Mouse (Mus musculus) MEL (cell line): ENCODE results near the gene Smarca2. TPM values are rescaled to one million over a fixed set of nuclear protein-coding genes. Genes with fewer than 3 reads are reported as not detected.

Experiments used
- DNase-seq: peaks from one replicate; pipeline ENCODE4 v3.0.0; 2011; ENCODE audit warnings: low read depth, low spot score
- H3K27ac ChIP-seq: 2 replicates; pipeline ENCODE4 v1.5.1; 2012; ENCODE audit warnings: low read depth, mild to moderate bottlenecking, control low read depth, low read length, moderate library complexity; ENCODE audit not compliant: control insufficient read depth
- H3K27me3 ChIP-seq, 2 experiments: fragments of 150-350 bp in 1 of 2; sonication (generic) in 1 of 2; 2 replicates each; pipeline ENCODE4 v1.6.1; 2012; ENCODE audit warnings: low read length in 2 of 2, mild to moderate bottlenecking in 2 of 2, improper control_type of control experiment in 1 of 2, moderate library complexity in 1 of 2; ENCODE audit not compliant: insufficient read depth in 2 of 2, control insufficient read depth in 1 of 2
- H3K36me3 ChIP-seq, 2 experiments: 2 replicates each; pipeline ENCODE4 v1.6.1; 2012 to 2014; ENCODE audit warnings: low read length in 2 of 2, improper control_type of control experiment in 1 of 2, inconsistent platforms in 1 of 2, mild to moderate bottlenecking in 1 of 2; ENCODE audit not compliant: insufficient read depth in 2 of 2, control insufficient read depth in 1 of 2
- H3K4me1 ChIP-seq, 2 experiments: fragments of 150-350 bp in 1 of 2; sonication (generic) in 1 of 2; 2 replicates each; pipeline ENCODE4 v1.6.1; 2012; ENCODE audit warnings: low read length in 2 of 2, improper control_type of control experiment in 1 of 2, mild to moderate bottlenecking in 1 of 2; ENCODE audit not compliant: insufficient read depth in 2 of 2, control insufficient read depth in 1 of 2
- H3K4me3 ChIP-seq, 2 experiments: fragments of 150-350 bp in 1 of 2; sonication (generic) in 1 of 2; 2 replicates each; pipeline ENCODE4 v1.5.1; 2012; ENCODE audit warnings: low read depth in 2 of 2, low read length in 2 of 2, mild to moderate bottlenecking in 2 of 2, moderate library complexity in 2 of 2, control low read depth in 1 of 2, improper control_type of control experiment in 1 of 2; ENCODE audit not compliant: control insufficient read depth in 1 of 2, insufficient read depth in 1 of 2
- H3K79me2 ChIP-seq: 2 replicates; pipeline ENCODE4 v1.6.1; 2012; ENCODE audit warnings: mild to moderate bottlenecking, low read length, moderate library complexity; ENCODE audit not compliant: control insufficient read depth, poor library complexity, insufficient read depth
- H3K9ac ChIP-seq: 2 replicates; pipeline ENCODE4 v1.6.1; 2012; ENCODE audit warnings: low read depth, mild to moderate bottlenecking, control low read depth, low read length, moderate library complexity; ENCODE audit not compliant: control insufficient read depth, poor library complexity, severe bottlenecking
- H3K9me3 ChIP-seq: fragments of 150-350 bp; sonication (generic); replicated peaks from 2 replicates; pipeline ENCODE4 v1.6.1; 2012; ENCODE audit warnings: mild to moderate bottlenecking, low read length, improper control_type of control experiment, moderate library complexity; ENCODE audit not compliant: insufficient read depth
- BHLHE40 ChIP-seq: IDR thresholded peaks from 2 replicates; pipeline ENCODE4 v1.6.1; 2012; ENCODE audit warnings: low read depth, mild to moderate bottlenecking, inconsistent platforms, low read length, improper control_type of control experiment, borderline replicate concordance
- CHD2 ChIP-seq: IDR thresholded peaks from 2 replicates; pipeline ENCODE4 v1.6.1; 2011; ENCODE audit warnings: low read length, improper control_type of control experiment
- CTCF ChIP-seq, 3 experiments: IDR thresholded peaks in 2 of 3; conservative IDR thresholded peaks in 1 of 3; 2 replicates each; pipeline ENCODE4 v1.5.1; 2011 to 2012; ENCODE audit warnings: low read length in 3 of 3, low read depth in 2 of 3, mild to moderate bottlenecking in 2 of 3, improper control_type of control experiment in 1 of 3, inconsistent platforms in 1 of 3, mixed read lengths in 1 of 3, moderate library complexity in 1 of 3; ENCODE audit not compliant: control insufficient read depth in 1 of 3, insufficient read depth in 1 of 3, poor library complexity in 1 of 3, severe bottlenecking in 1 of 3
- E2F4 ChIP-seq: IDR thresholded peaks from 2 replicates; pipeline ENCODE4 v1.6.1; 2011; ENCODE audit warnings: low read depth, low read length, improper control_type of control experiment, borderline replicate concordance
- EP300 ChIP-seq, 2 experiments: IDR thresholded peaks; 2 replicates each; pipeline ENCODE4 v1.6.1; 2011; ENCODE audit warnings: improper control_type of control experiment in 2 of 2, low read length in 2 of 2, low read depth in 1 of 2, mild to moderate bottlenecking in 1 of 2
- ETS1 ChIP-seq: IDR thresholded peaks from 2 replicates; pipeline ENCODE4 v1.6.1; 2012; ENCODE audit warnings: low read depth, mild to moderate bottlenecking, inconsistent platforms, low read length, improper control_type of control experiment, moderate library complexity
- GABPA ChIP-seq: IDR thresholded peaks from 2 replicates; pipeline ENCODE4 v1.6.1; 2012; ENCODE audit warnings: low read depth, mild to moderate bottlenecking, inconsistent platforms, low read length, improper control_type of control experiment, moderate library complexity
- GATA1 ChIP-seq: IDR thresholded peaks from 2 replicates; pipeline ENCODE4 v1.6.1; 2011; ENCODE audit warnings: low read depth, low read length, improper control_type of control experiment
- HCFC1 ChIP-seq: IDR thresholded peaks from 2 replicates; pipeline ENCODE4 v1.6.1; 2012; ENCODE audit warnings: low read depth, mild to moderate bottlenecking, inconsistent platforms, low read length, improper control_type of control experiment, moderate library complexity
- MAFK ChIP-seq: IDR thresholded peaks from 2 replicates; pipeline ENCODE4 v1.6.1; 2011; ENCODE audit warnings: low read depth, mild to moderate bottlenecking, low read length, improper control_type of control experiment, borderline replicate concordance
- MAX ChIP-seq: IDR thresholded peaks from 2 replicates; pipeline ENCODE4 v1.6.1; 2011; ENCODE audit warnings: low read length, improper control_type of control experiment
- MAZ ChIP-seq: IDR thresholded peaks from 2 replicates; pipeline ENCODE4 v1.6.1; 2012; ENCODE audit warnings: low read depth, mild to moderate bottlenecking, inconsistent platforms, low read length, improper control_type of control experiment
- MEF2A ChIP-seq: IDR thresholded peaks from 2 replicates; pipeline ENCODE4 v1.6.1; 2014; ENCODE audit warnings: low read depth, mild to moderate bottlenecking, inconsistent platforms, low read length, improper control_type of control experiment; ENCODE audit not compliant: poor library complexity, insufficient replicate concordance, severe bottlenecking; ENCODE audit errors: extremely low read depth
- MXI1 ChIP-seq: IDR thresholded peaks from 2 replicates; pipeline ENCODE4 v1.6.1; 2011; ENCODE audit warnings: mild to moderate bottlenecking, low read depth, low read length, improper control_type of control experiment
- MYB ChIP-seq: IDR thresholded peaks from 2 replicates; pipeline ENCODE4 v1.6.1; 2011; ENCODE audit warnings: mild to moderate bottlenecking, low read depth, low read length, improper control_type of control experiment
- NELFE ChIP-seq: IDR thresholded peaks from 2 replicates; pipeline ENCODE4 v1.6.1; 2011; ENCODE audit warnings: low read depth, low read length, improper control_type of control experiment
- POLR2AphosphoS5 ChIP-seq: IDR thresholded peaks from 2 replicates; pipeline ENCODE4 v1.6.1; 2012; ENCODE audit warnings: low read depth, borderline replicate concordance, mild to moderate bottlenecking, inconsistent platforms, low read length, moderate library complexity, mixed read lengths
- SMC3 ChIP-seq: IDR thresholded peaks from 2 replicates; pipeline ENCODE4 v1.6.1; 2011; ENCODE audit warnings: low read depth, low read length, improper control_type of control experiment
- UBTF ChIP-seq: IDR thresholded peaks from 2 replicates; pipeline ENCODE4 v1.6.1; 2012; ENCODE audit warnings: low read depth, mild to moderate bottlenecking, inconsistent platforms, low read length, improper control_type of control experiment, moderate library complexity, borderline replicate concordance; ENCODE audit not compliant: insufficient read depth
- USF1 ChIP-seq: IDR thresholded peaks from 2 replicates; pipeline ENCODE4 v1.6.1; 2014; ENCODE audit warnings: low read depth, mild to moderate bottlenecking, inconsistent platforms, low read length, improper control_type of control experiment, moderate library complexity
- USF2 ChIP-seq, 2 experiments: IDR thresholded peaks; 2 replicates each; pipeline ENCODE4 v1.6.1; 2011 to 2012; ENCODE audit warnings: improper control_type of control experiment in 2 of 2, low read length in 2 of 2, borderline replicate concordance in 1 of 2, inconsistent platforms in 1 of 2, low read depth in 1 of 2, mild to moderate bottlenecking in 1 of 2; ENCODE audit not compliant: insufficient read depth in 1 of 2
- ZC3H11A ChIP-seq: IDR thresholded peaks from 2 replicates; pipeline ENCODE4 v1.6.1; 2012; ENCODE audit warnings: low read depth, mild to moderate bottlenecking, inconsistent platforms, low read length, improper control_type of control experiment
- ZKSCAN1 ChIP-seq: IDR thresholded peaks from 2 replicates; pipeline ENCODE4 v1.6.1; 2012; ENCODE audit warnings: low read depth, mild to moderate bottlenecking, inconsistent platforms, low read length, improper control_type of control experiment, moderate library complexity
- polyA plus RNA-seq, 2 experiments: library from polyadenylated mRNA; stranded (reverse) in 1 of 2; unstranded in 1 of 2; fragments of >175 nt in 1 of 2; fragments of >200 nt in 1 of 2; gene quantifications; 2 replicates each; pipeline versions ENCODE4 v1.2.1 to v1.2.4; 2012; ENCODE audit warnings: low replicate concordance in 2 of 2, low read depth in 1 of 2; ENCODE audit not compliant: insufficient read length in 2 of 2, insufficient read depth in 1 of 2, missing spikeins in 1 of 2
- total RNA-seq: library from RNA; depleted of rRNA; stranded (reverse); fragments of 300-350 nt; gene quantifications from 2 replicates; pipeline ENCODE4 v1.2.3, GENCODE M21; 2012

Gene Smarca2
- total and polyA plus RNA-seq, 3 experiments, result 6.6 to 23.2 TPM; not detected in 1

DNA sequence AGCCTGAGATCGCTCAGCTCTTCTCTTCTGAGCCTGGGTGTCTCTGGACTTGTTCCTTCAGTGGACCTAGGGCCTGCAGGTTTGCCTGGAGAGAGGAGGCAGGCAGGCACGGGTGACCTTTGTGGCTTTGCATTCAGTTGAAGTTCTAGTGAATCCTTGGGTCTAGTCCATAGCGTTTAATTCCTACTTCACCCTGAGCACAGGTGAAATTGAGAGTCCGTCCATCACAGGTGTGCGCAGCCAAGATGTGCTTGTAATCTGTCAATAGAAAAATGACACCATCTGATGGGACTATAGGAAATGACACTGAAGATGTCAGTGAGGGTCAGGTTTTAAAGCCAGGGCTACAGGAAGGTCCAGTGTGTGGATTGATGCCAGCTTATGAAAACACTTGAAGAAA is 164.0 kb downstream of the Smarca2 start:
- Histone ChIP-seq H3K4me1 (peaks cover 0 to 7% of the 10 kb centered on the region in 2 experiments; a peak in 2 of 4 replicates), H3K27ac (no peak overlapping the region), H3K4me3 (no peak overlapping the region), H3K27me3 (no peaks in the 10 kb centered on the region), H3K9me3 (no peaks in the 10 kb centered on the region), H3K79me2 (no peaks in the 10 kb centered on the region), H3K36me3 (peaks cover 0 to 11% of the 10 kb centered on the region in 2 experiments; a peak in 2 of 4 replicates), H3K9ac (no peak overlapping the region)
- TF ChIP-seq MYB (no peak), HCFC1 (no peak), USF1 (no peak), BHLHE40 (no peak), ZC3H11A (no peak), EP300 (IDR thresholded peaks at IDR 0.05; ENCODE audit: low read depth in 1 of 2, low read length in 2 of 2) (no peak), GABPA (no peak), CTCF (IDR thresholded peaks at IDR 0.05 in 2 of 3, conservative IDR thresholded peaks at IDR 0.05 in 1 of 3; ENCODE audit: control insufficient read depth in 1 of 3, insufficient read depth in 1 of 3, low read depth in 2 of 3, low read length in 3 of 3, poor library complexity in 1 of 3, severe bottlenecking in 1 of 3) (no peak), E2F4 (no peak), MEF2A (no peak), SMC3 (no peak), MAZ (no peak), GATA1 (no peak), POLR2AphosphoS5 (no peak), NELFE (no peak), USF2 (IDR thresholded peaks at IDR 0.05; ENCODE audit: borderline replicate concordance in 1 of 2, insufficient read depth in 1 of 2, low read depth in 1 of 2, low read length in 2 of 2) (no peak), ETS1 (no peak), CHD2 (no peak), MXI1 (no peak)
- DNase-seq, result no peak

DNA sequence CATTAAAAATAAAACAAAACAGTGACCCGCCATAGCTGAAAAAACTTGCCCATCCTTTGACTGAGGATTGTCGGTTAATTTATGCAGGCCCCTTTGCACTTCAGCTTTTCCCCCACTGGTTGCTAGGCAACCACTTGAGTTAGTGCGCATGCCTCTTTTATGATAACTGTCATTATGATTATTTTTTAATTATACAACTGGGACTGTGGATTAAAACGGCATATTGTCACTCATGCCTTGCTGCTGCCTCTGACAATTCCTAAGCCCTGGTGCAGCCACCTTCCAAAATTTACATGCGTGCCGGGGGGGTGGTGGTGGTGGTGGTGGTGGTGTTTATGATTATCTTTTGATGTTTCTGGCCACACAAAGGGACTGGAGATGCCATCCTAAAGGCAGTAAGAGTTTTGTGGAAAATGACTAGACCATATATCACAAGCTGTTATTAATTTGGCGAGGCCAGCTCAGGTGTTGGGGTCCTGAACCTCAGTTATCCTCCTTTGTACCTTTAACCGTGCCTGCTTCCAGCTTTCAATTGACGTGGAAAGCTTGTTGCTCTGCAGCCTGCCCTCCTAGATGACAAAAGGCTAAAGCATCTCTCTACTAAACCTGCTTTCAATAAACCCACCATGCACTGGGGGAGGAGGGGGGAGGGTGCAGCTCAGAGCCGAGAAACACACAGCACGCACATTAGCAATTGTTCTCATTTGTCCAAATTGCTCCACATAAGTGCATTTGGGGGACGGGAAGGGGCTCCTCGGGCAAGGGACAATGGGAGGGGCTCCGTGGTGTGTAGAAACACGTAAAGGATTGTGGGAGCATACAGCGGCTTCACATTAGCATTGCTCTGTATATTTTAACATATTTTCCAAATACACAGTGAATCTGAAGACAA is 165.0 kb downstream of the Smarca2 start:
- H3K36me3 ChIP-seq, result peaks cover 0 to 11% of the 10 kb centered on the region in 2 experiments; a peak in 2 of 4 replicates
- H3K4me3 ChIP-seq, result no peak overlapping the region
- H3K27me3 ChIP-seq, result no peaks in the 10 kb centered on the region
- H3K9me3 ChIP-seq, result no peaks in the 10 kb centered on the region
- no peak for DNase-seq
- TF ChIP-seq MAX, result no peak
- no peak for TF ChIP-seq ZKSCAN1
- TF ChIP-seq POLR2AphosphoS5, result no peak
- no peak for TF ChIP-seq EP300 (IDR thresholded peaks at IDR 0.05; ENCODE audit: low read depth in 1 of 2, low read length in 2 of 2)
- TF ChIP-seq MAFK, result no peak
- TF ChIP-seq MEF2A, result no peak
- TF ChIP-seq UBTF, result no peak
- TF ChIP-seq, all 39 proteins: peak for 0
- Histone ChIP-seq H3K27ac (no peak overlapping the region), H3K79me2 (no peaks in the 10 kb centered on the region), H3K9ac (no peak overlapping the region), H3K4me1 (peaks cover 0 to 7% of the 10 kb centered on the region in 2 experiments; a peak in 2 of 4 replicates)
